Mouse (Mus musculus) CH12.LX (cell line): ENCODE measurements at regions not wholly inside any gene's neighbourhood (a gene's known extent, or its start where the extent isn't known, plus 50 kb on each side); places are given as distances from the start of the nearest gene placed in this dataset.

ENCODE experiments used
- JUN ChIP-seq: IDR thresholded peaks from 2 replicates; pipeline ENCODE4 v1.6.1; 2011; ENCODE audit warnings: low read depth, mild to moderate bottlenecking, low read length, improper control_type of control experiment, moderate library complexity; ENCODE audit not compliant: insufficient read depth
- MEF2A ChIP-seq: IDR thresholded peaks from 2 replicates; pipeline ENCODE4 v1.6.1; 2014; ENCODE audit warnings: low read depth, mild to moderate bottlenecking, inconsistent platforms, low read length, improper control_type of control experiment, borderline replicate concordance
- POLR2A ChIP-seq: IDR thresholded peaks from 2 replicates; pipeline ENCODE4 v1.6.1; 2011; ENCODE audit warnings: low read depth, mild to moderate bottlenecking, improper control_type of control experiment, low read length

DNA sequence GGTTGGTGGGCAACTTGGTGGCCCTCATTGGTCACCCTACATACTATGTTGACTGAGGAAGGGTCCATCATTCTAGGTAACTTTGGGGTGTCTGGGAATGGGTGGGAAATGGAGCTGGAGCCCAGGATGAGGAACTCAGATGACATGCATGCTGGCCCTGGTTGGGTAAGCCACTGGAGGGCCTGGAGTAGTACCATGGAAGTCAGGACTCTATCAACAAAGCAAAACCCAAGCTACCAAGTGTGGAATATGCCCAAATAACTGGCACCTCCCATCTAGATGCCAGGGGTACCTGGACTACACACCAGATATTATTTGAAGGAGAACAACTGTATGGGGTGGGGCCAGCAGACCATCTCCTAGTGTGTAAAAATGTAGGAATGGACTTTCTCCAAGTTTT is 55.7 kb upstream of the Plcl2 start:
- TF ChIP-seq MEF2A (no peak), POLR2A (no peak), JUN (no peak)
